Mouse (Mus musculus) testis, adult 2 months (tissue): Measurements from ENCODE around the gene Hus1.

Source experiments
- CTCF ChIP-seq: fragments of 200-500 bp; IDR thresholded peaks from 2 replicates; pipeline ENCODE4 v1.5.1; 2012; ENCODE audit warnings: low read depth, mild to moderate bottlenecking, inconsistent platforms, low read length, moderate library complexity; ENCODE audit not compliant: control insufficient read depth, insufficient read depth, insufficient replicate concordance
- POLR2A ChIP-seq: fragments of 200-500 bp; IDR thresholded peaks from 2 replicates; pipeline ENCODE4 v1.6.1; 2012; ENCODE audit warnings: low read depth, mild to moderate bottlenecking, inconsistent platforms, low read length, moderate library complexity; ENCODE audit not compliant: control insufficient read depth

GRCm38 (mm10) chr11:9046546-9046945 lies 35.6 kb upstream of the Hus1 start:
- TF ChIP-seq POLR2A (no peak), CTCF (no peak)
